Mouse (Mus musculus) hindlimb bud, embryonic 11.5 days (tissue): Measurements from ENCODE around the gene Prx.
A peak's percentile ranks its signal among the peaks of the same experiment; 100 is the strongest.

Experiments
- DNase-seq: peaks from one replicate; pipeline ENCODE4 v3.0.0-alpha.2; 2012; ENCODE audit warnings: low read depth, low spot score; ENCODE audit errors: extremely low spot score

Prx gene

GRCm38 (mm10) chr7:27520104-27520503 lies 21.0 kb downstream of the Prx start:
- DNase-seq = no peak

GRCm38 (mm10) chr7:27520599-27520998 lies 21.5 kb downstream of the Prx start:
- DNase-seq = no peak

GRCm38 (mm10) chr7:27522967-27523366 lies 23.8 kb downstream of the Prx start, which contains the start of gene Hipk4:
Hipk4 (plus strand) TSS chr7:27523267.
- no peak for DNase-seq

- DNase-seq = no peak
Observed at GRCm38 (mm10) chr7:27523805-27524204, 24.7 kb downstream of the Prx start.

GRCm38 (mm10) chr7:27526039-27526827 lies 27.1 kb downstream of the Prx start:
- peak; percentile 68 for DNase-seq

- DNase-seq = no peak
Observed at GRCm38 (mm10) chr7:27529070-27529469, 29.9 kb downstream of the Prx start.

- no peak for DNase-seq
Observed at GRCm38 (mm10) chr7:27530937-27531336, 31.8 kb downstream of the Prx start.

- DNase-seq = no peak
Observed at GRCm38 (mm10) chr7:27531707-27532106, 32.6 kb downstream of the Prx start.

- no peak for DNase-seq
Observed at GRCm38 (mm10) chr7:27532480-27533050, 33.4 kb downstream of the Prx start.

- no peak for DNase-seq
Observed at GRCm38 (mm10) chr7:27535386-27535785, 36.3 kb downstream of the Prx start.

- DNase-seq = no peak
Observed at GRCm38 (mm10) chr7:27536618-27537017, 37.5 kb downstream of the Prx start.

GRCm38 (mm10) chr7:27537998-27538397 lies 38.9 kb downstream of the Prx start:
- DNase-seq = no peak

GRCm38 (mm10) chr7:27538797-27539196 lies 39.7 kb downstream of the Prx start:
- DNase-seq = no peak

GRCm38 (mm10) chr7:27540521-27540920 lies 41.4 kb downstream of the Prx start:
- DNase-seq = no peak

GRCm38 (mm10) chr7:27540935-27541334 lies 41.8 kb downstream of the Prx start:
- no peak for DNase-seq

- DNase-seq = no peak
Observed at GRCm38 (mm10) chr7:27541431-27541830, 42.3 kb downstream of the Prx start.

GRCm38 (mm10) chr7:27541922-27542321 lies 42.8 kb downstream of the Prx start:
- DNase-seq = no peak

- DNase-seq = peak; percentile 41
Observed at GRCm38 (mm10) chr7:27542392-27543033, 43.4 kb downstream of the Prx start.

GRCm38 (mm10) chr7:27543065-27543464 lies 43.9 kb downstream of the Prx start:
- DNase-seq = no peak

- DNase-seq = no peak
Observed at GRCm38 (mm10) chr7:27543851-27544250, 44.7 kb downstream of the Prx start.

GRCm38 (mm10) chr7:27544675-27545370 lies 45.7 kb downstream of the Prx start:
- no peak for DNase-seq
